Comparison of ENCODE assay signal across 8 mouse cellular contexts in genomic region chr19:47730691-47731070, GRCm38 (mm10). TPM values are rescaled to one million over a fixed set of nuclear protein-coding genes. Genes with fewer than 3 reads are reported as not detected.
A peak's percentile ranks its signal among the peaks of the same experiment; 100 is the strongest.
DNase-seq lines count a peak whose midpoint lies in the region; ATAC-seq lines count a peak whose summit lies in the region.

No protein-coding gene starts in this region.

- no peaks in the 10 kb centered on the region for H3K9me3 ChIP-seq in intestine, embryonic 15.5 days
- H3K9me3 ChIP-seq in limb, embryonic 13.5 days: no peaks in the 10 kb centered on the region
- H3K9me3 ChIP-seq in midbrain, embryonic 14.5 days (ENCODE audit: control insufficient read depth, low read length): no peaks in the 10 kb centered on the region

- no peaks in the 10 kb centered on the region for H3K27me3 ChIP-seq in intestine, embryonic 15.5 days (replicated peaks)
- no peaks in the 10 kb centered on the region for H3K27me3 ChIP-seq in limb, embryonic 13.5 days
- no peaks in the 10 kb centered on the region for H3K27me3 ChIP-seq in midbrain, embryonic 14.5 days (ENCODE audit: control insufficient read depth, insufficient read depth, low read length)

- H3K9ac ChIP-seq in intestine, embryonic 15.5 days: peak overlapping the region; percentile 76
- H3K9ac ChIP-seq in limb, embryonic 13.5 days: peak overlapping the region; percentile 73
- peak overlapping the region; percentile 72 for H3K9ac ChIP-seq in midbrain, embryonic 14.5 days (replicated peaks; ENCODE audit: low read length)

- peak overlapping the region; percentile 59 for H3K4me3 ChIP-seq in intestine, embryonic 15.5 days (replicated peaks)
- peak overlapping the region; percentile 79 for H3K4me3 ChIP-seq in limb, embryonic 13.5 days
- peak overlapping the region; percentile 71 for H3K4me3 ChIP-seq in midbrain, embryonic 14.5 days (replicated peaks; ENCODE audit: low read depth, low read length)

- peaks cover 19% of the 10 kb centered on the region for H3K36me3 ChIP-seq in intestine, embryonic 15.5 days
- peaks cover 28% of the 10 kb centered on the region for H3K36me3 ChIP-seq in limb, embryonic 13.5 days
- peaks cover 30% of the 10 kb centered on the region for H3K36me3 ChIP-seq in midbrain, embryonic 14.5 days (ENCODE audit: control insufficient read depth, insufficient read depth, low read length)

- no peaks in the 10 kb centered on the region for H3K4me1 ChIP-seq in intestine, embryonic 15.5 days (replicated peaks)
- H3K4me1 ChIP-seq in limb, embryonic 13.5 days: peaks cover 47% of the 10 kb centered on the region
- H3K4me1 ChIP-seq in midbrain, embryonic 14.5 days (ENCODE audit: control insufficient read depth, insufficient read depth, low read length): no peaks in the 10 kb centered on the region

- peak; percentile 78 for ATAC-seq in intestine, embryonic 15.5 days
- peak; percentile 76 for ATAC-seq in limb, embryonic 13.5 days (ENCODE audit: low FRiP score, low read depth)
- peak; percentile 57 for ATAC-seq in midbrain, embryonic 14.5 days (ENCODE audit: low FRiP score, low TSS enrichment)

- H3K4me2 ChIP-seq in intestine, embryonic 15.5 days (replicated peaks): peak overlapping the region; percentile 76
- peak overlapping the region; percentile 70 for H3K4me2 ChIP-seq in limb, embryonic 13.5 days (replicated peaks)
- H3K4me2 ChIP-seq in midbrain, embryonic 14.5 days (ENCODE audit: low read length): peak overlapping the region; percentile 75

- DNase-seq in layer of hippocampus, adult 11-12 months (ENCODE audit: low spot score): peak; percentile 68
- DNase-seq in layer of hippocampus, adult 9-10 months (ENCODE audit: low spot score): no peak
- DNase-seq in embryo, embryonic 11 days: peak; percentile 89
- peak; percentile 76 for DNase-seq in gastrocnemius, postnatal 25 days
- DNase-seq in midbrain, embryonic 14.5 days: peak; percentile 82
- DNase-seq in spleen, adult 18-20 months: peak; percentile 47 to 53

- under 1% methylated on average over 12 of the region's 12 CpGs for WGBS in intestine, embryonic 15.5 days
- WGBS in limb, embryonic 13.5 days: under 1% methylated on average over 12 of the region's 12 CpGs
- WGBS in midbrain, embryonic 14.5 days: 1% methylated on average over 12 of the region's 12 CpGs

- H3K27ac ChIP-seq in intestine, embryonic 15.5 days: peak overlapping the region; percentile 93
- peak overlapping the region; percentile 97 for H3K27ac ChIP-seq in limb, embryonic 13.5 days
- H3K27ac ChIP-seq in midbrain, embryonic 14.5 days (replicated peaks; ENCODE audit: low read depth, low read length): peak overlapping the region; percentile 96

RNA-seq across cellular contexts. Expression of gene Sfr1, which starts 0.8 kb away (rescaled TPM):
- 10 to 100 TPM; 73.9 to 74.9 TPM for total RNA-seq in gastrocnemius, postnatal 25 days (2021)
- 209 and 240 TPM in 2 replicates for polyA plus RNA-seq in intestine, embryonic 15.5 days (2015; fragmentation: Nextera tagmentation; extraction: Ambion mirVana)
- polyA plus RNA-seq in limb, embryonic 13.5 days (2015; fragmentation: Nextera tagmentation; extraction: Ambion mirVana): 282 and 301 TPM in 2 replicates
- polyA plus RNA-seq in midbrain, embryonic 14.5 days (2014; fragmentation: Nextera tagmentation; extraction: Ambion mirVana): 168 and 176 TPM in 2 replicates

RNA-seq across cellular contexts. Expression of gene Col17a1, which starts 38.8 kb away (rescaled TPM):
- total RNA-seq in gastrocnemius, postnatal 25 days (2021): under 1 TPM; 0.13 TPM
- polyA plus RNA-seq in intestine, embryonic 15.5 days (2015; fragmentation: Nextera tagmentation; extraction: Ambion mirVana): 0.58 and 0.78 TPM in 2 replicates
- 10.2 and 12.4 TPM in 2 replicates for polyA plus RNA-seq in limb, embryonic 13.5 days (2015; fragmentation: Nextera tagmentation; extraction: Ambion mirVana)
- polyA plus RNA-seq in midbrain, embryonic 14.5 days (2014; fragmentation: Nextera tagmentation; extraction: Ambion mirVana): 0.09 and 0.29 TPM in 2 replicates
